Mouse (Mus musculus): ENCODE measurements around the gene Egfl8.

Gene Egfl8

DNA sequence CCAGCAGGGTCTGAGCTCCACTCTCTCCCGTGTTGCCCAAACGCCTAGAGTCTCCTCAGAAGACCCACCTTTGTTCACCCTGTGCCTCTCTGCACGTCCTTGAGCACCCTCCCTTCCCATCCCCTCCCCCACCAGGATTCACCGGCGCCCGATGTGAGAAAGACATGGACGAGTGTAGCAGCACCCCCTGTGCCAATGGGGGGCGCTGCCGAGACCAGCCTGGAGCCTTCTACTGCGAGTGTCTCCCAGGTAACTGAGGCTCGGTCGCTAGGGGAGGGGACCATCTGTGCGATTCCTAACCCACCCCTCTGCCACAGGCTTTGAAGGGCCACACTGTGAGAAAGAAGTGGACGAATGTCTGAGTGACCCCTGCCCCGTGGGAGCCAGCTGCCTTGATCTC is 43.4 kb downstream of the Egfl8 start:
- DNase-seq (ENCODE audit: low read depth): no peak

- DNase-seq (ENCODE audit: low read depth): no peak
Observed at GRCm38 (mm10) chr17:34571875-34572274, 43.9 kb downstream of the Egfl8 start.

- DNase-seq (ENCODE audit: low read depth): no peak
Observed at GRCm38 (mm10) chr17:34569919-34570318, 45.9 kb downstream of the Egfl8 start.

- DNase-seq (ENCODE audit: low read depth): no peak
Observed at GRCm38 (mm10) chr17:34568421-34568820, 47.4 kb downstream of the Egfl8 start.

DNA sequence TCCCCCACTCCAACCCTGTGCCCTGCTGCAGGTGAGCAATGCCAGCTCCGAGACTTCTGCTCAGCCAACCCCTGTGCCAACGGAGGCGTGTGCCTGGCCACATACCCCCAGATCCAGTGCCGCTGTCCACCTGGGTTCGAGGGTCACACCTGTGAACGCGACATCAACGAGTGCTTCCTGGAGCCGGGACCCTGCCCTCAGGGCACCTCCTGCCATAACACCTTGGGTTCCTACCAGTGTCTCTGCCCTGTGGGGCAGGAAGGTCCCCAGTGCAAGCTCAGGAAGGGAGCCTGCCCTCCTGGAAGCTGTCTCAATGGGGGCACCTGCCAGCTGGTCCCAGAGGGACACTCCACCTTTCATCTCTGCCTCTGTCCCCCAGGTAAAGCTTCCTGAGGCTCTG is 48.5 kb downstream of the Egfl8 start:
- no peak for DNase-seq (ENCODE audit: low read depth)

GRCm38 (mm10) chr17:34564796-34565195 is 51.0 kb downstream of the Egfl8 start:
- no peak for DNase-seq (ENCODE audit: low read depth)

- no peak for DNase-seq (ENCODE audit: low read depth)
Observed at GRCm38 (mm10) chr17:34564003-34564421, 51.8 kb downstream of the Egfl8 start, which contains the start of gene Notch4. Gene Notch4 (plus strand): TSS chr17:34564268.

- no peak for DNase-seq (ENCODE audit: low read depth)
Observed at GRCm38 (mm10) chr17:34563354-34563753, 52.4 kb downstream of the Egfl8 start.

All from fibroblast of lung, adult 2 months (primary cell).